Mouse (Mus musculus): ENCODE data around the gene Cabin1. TPM values are rescaled to one million over a fixed set of nuclear protein-coding genes. Genes with fewer than 3 reads are reported as not detected.
"Not testable (repeated sequence)": the region's sequence is repeated elsewhere in the genome, so short reads cannot be mapped to it uniquely, and the experiment has no call there.

Gene Cabin1
- polyA plus RNA-seq, 1 experiment from 2014 or later = 34.5 TPM

DNA sequence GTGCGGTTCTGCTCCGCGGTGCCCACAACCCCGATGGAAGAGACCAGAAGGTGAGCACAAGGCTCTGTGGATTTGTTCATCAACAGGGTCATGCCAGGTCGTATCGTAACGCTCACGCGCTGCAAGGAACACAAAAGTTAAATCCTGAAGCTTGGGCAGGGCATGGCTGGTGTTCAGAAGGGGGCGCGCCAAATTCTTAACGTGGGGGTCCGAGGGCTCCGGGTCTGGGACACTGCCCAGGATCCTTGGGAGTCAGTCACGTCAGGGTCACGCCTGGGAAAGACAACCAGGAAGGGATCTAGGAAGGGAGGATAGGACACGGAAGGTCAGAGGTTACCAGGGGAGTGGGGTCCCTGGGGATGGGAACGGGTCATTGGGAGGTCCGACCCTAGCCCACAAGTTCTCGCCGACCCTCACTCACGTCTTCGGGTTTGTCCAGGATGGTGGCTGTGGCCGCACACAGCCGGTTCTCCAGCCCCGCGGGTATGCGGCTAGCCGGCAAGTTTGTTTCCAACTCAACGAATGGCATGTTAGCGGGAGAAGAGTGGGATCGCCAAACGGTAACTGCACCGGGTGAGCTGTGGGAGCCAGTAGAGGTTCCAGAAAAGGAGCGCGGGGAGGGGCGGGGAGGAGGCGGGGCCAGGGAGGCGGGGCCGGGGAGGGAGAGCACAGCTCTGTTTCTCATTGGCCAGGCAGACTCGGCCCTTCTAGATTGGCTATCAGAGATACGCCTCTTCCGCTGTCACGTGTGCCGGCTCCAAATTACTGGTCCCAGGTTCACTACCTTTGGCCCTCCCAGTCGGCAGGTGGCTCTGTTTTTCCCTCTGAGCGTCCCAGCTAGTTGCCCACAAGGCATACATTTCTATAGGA, 8.9 kb upstream of the Cabin1 start, which contains the start of gene Ddt:
Gene Ddt (minus strand): TSS at position 620 of the 870 bp plus-strand sequence.
- WGBS = under 1% methylated on average over 46 of the region's 47 CpGs

DNA sequence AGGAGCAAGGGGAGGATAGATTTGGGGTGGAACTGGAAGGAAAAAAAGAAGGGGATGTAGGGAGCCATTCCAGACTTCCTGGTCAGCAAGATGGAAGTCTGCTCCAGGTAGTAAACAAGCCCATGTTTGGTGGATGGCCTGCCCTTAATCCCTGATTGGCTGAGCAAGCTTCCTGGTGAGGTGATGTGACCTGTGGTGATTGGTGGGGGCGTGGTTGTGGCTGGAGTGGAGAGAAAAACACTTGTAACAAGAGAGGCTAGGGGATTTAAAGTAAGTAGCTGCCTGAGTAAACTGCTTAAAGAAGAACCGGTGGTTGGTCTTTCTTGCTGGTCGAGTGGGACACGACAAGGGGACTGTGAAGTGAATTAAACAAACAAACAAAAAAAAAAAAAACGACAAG, 3.6 kb upstream of the Cabin1 start:
- peak; percentile 20 for DNase-seq (ENCODE audit: low spot score)
- H3K4me2 ChIP-seq (replicated peaks; ENCODE audit: low read depth, low read length); ATAC-seq; H3K4me3 ChIP-seq (ENCODE audit: low read depth, low read length); H3K27me3 ChIP-seq (replicated peaks; ENCODE audit: insufficient read depth, low read length); H3K9ac ChIP-seq (replicated peaks; ENCODE audit: low read depth); H3K36me3 ChIP-seq (ENCODE audit: insufficient read depth, low read length); H3K27ac ChIP-seq (ENCODE audit: low read length); H3K4me1 ChIP-seq (ENCODE audit: insufficient read depth, low read depth, low read length); H3K9me3 ChIP-seq (ENCODE audit: low read length): not testable (repeated sequence)
- 15% methylated on average over 5 of the region's 5 CpGs for WGBS

More for the DNA sequence above, 8.9 kb upstream of the Cabin1 start, which contains the start of gene Ddt:
- H3K9ac ChIP-seq (replicated peaks; ENCODE audit: low read depth) = peak within 1 kb of the TSS; percentile 41
- peak within 1 kb of the TSS; percentile 96 for H3K4me2 ChIP-seq (replicated peaks; ENCODE audit: low read depth, low read length)
- H3K36me3 ChIP-seq (ENCODE audit: insufficient read depth, low read length) = no peaks in the 10 kb centered on the region
- ATAC-seq (peak; percentile 98), DNase-seq (ENCODE audit: low spot score) (peak; percentile 98)
- peak within 1 kb of the TSS; percentile 58 for H3K4me3 ChIP-seq (ENCODE audit: low read depth, low read length)
- peaks cover 5% of the 10 kb centered on the region; the same call in 1 of the 2 replicates for H3K4me1 ChIP-seq (ENCODE audit: insufficient read depth, low read depth, low read length)
- 0 out of 2 replicates have a peak, but pooled peaks have one; percentile 3 for TF ChIP-seq EP300 (IDR thresholded peaks at IDR 0.05)
- peak; percentile 39; the same call in 1 of the 2 replicates for TF ChIP-seq CTCF (IDR thresholded peaks at IDR 0.05)
- no peaks in the 10 kb centered on the region for H3K27me3 ChIP-seq (replicated peaks; ENCODE audit: insufficient read depth, low read length)
- H3K27ac ChIP-seq (ENCODE audit: low read length) = peak within 1 kb of the TSS; percentile 44
- H3K9me3 ChIP-seq (ENCODE audit: low read length) = no peaks in the 10 kb centered on the region

DNA sequence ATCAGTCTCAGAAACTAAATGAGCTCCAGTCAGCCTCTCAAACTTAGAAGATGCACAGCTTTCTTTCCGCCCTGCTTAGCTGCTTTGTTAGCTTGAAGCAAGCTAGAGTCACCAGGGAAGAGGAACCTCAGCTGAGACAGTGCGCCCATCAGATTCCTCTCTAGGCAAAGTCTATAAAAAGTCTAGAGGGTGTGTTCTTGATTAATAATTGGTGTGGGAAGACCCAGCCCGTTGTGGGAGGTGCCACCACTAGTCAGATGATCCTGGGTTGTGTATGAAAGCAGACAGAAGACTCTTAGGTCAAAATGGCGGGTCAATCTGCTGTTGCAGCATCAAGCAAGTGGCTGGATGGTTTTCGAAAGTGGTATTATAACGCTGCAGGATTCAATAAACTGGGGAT, 2.7 kb upstream of the Cabin1 start:
- DNase-seq (ENCODE audit: low spot score) (no peak), ATAC-seq (no peak)
- WGBS = 80% methylated on average over 6 of the region's 6 CpGs
- no peaks in the 10 kb centered on the region for H3K9me3 ChIP-seq (ENCODE audit: low read length)
- H3K4me3 ChIP-seq (ENCODE audit: low read depth, low read length) = no peak overlapping the region
- no peaks in the 10 kb centered on the region for H3K36me3 ChIP-seq (ENCODE audit: insufficient read depth, low read length)
- no peak overlapping the region for H3K27ac ChIP-seq (ENCODE audit: low read length)
- no peak for TF ChIP-seq CTCF (IDR thresholded peaks at IDR 0.05)
- no peak for TF ChIP-seq EP300 (IDR thresholded peaks at IDR 0.05)
- no peak overlapping the region for H3K9ac ChIP-seq (replicated peaks; ENCODE audit: low read depth)
- peaks cover 5% of the 10 kb centered on the region; the same call in 1 of the 2 replicates for H3K4me1 ChIP-seq (ENCODE audit: insufficient read depth, low read depth, low read length)
- H3K27me3 ChIP-seq (replicated peaks; ENCODE audit: insufficient read depth, low read length) = no peaks in the 10 kb centered on the region
- H3K4me2 ChIP-seq (replicated peaks; ENCODE audit: low read depth, low read length) = no peak overlapping the region

DNA sequence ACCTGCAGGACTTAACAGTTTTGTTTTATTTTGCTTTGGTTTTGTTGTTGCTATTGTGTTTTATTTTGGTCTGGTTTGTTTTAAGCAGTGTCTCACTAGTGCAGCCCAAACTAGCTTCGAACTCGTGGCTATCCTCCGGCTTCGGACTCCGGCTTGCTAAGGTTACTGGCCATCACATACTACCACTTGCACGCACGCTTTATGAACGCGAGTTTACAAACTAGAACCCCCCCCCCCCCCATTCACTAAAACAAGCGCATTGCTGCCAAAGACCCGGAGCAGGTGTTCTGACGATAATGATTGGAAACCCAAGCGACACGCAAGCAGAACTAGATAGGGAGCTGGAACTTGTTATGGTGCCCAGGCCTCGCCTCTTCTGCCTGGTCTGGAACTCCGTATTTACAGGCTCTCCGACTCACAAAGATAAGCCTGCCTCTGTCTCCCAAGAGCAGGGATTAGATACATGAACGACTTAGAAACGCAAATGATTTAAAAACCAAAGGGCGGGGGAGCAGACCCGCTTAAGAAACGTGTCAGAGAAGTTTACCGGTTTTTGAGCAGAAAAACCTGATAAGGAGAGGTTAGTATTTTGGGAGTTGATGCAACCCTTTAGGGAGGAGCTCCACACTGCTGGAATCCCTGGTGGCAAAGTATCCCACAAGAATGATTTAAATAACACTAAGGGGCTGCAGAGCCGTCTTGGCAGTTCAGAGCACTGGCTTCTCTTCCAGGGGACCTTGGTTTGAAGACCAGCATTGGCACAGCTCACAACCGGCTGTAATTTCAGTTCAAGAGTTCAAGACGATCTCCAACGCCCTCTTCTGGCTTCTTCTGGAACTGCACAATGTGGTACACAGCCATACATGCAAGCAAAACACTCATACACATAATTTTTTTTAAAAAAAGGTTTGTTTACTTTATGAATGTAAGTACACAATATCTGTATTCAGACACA, 655 bp upstream of the Cabin1 start:
- TF ChIP-seq CTCF (IDR thresholded peaks at IDR 0.05) (peak; percentile 85), EP300 (IDR thresholded peaks at IDR 0.05) (no peak)
- WGBS = 1% methylated on average over 27 of the region's 27 CpGs
- Histone ChIP-seq H3K36me3 (ENCODE audit: insufficient read depth, low read length) (no peaks in the 10 kb centered on the region), H3K4me2 (replicated peaks; ENCODE audit: low read depth, low read length) (peak overlapping the region; percentile 87), H3K4me3 (ENCODE audit: low read depth, low read length) (peak overlapping the region; percentile 78), H3K27me3 (replicated peaks; ENCODE audit: insufficient read depth, low read length) (no peaks in the 10 kb centered on the region), H3K27ac (ENCODE audit: low read length) (peak overlapping the region; percentile 49), H3K9me3 (ENCODE audit: low read length) (no peaks in the 10 kb centered on the region), H3K4me1 (ENCODE audit: insufficient read depth, low read depth, low read length) (peaks cover 5% of the 10 kb centered on the region; the same call in 1 of the 2 replicates), H3K9ac (replicated peaks; ENCODE audit: low read depth) (peak overlapping the region; percentile 82; the same call in 1 of the 2 replicates)
- peak; percentile 20; the same call in 1 of the 2 replicates for ATAC-seq
- DNase-seq (ENCODE audit: low spot score) = peak; percentile 85

DNA sequence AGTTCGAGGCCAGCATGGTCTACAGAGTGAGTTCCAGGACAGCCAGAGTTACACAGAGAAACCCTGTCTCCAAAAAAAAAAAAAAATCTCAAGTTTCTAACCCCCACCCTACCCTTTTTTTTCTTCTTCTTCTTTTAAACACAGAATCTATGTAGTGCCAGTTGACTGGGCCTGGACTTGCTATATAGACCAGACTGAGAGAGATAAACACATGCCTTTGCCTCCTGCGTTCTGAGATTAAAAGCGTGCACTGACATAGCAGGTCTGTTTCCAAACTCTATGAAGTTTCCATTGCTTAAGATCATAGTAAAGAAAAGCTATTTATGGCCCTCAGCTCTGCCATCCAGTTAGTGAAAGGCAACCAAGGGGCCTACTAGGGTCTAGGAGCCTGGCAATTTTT, 1.7 kb downstream of the Cabin1 start:
- 87% methylated on average over 3 of the region's 3 CpGs for WGBS
- TF ChIP-seq CTCF (IDR thresholded peaks at IDR 0.05) (no peak), EP300 (IDR thresholded peaks at IDR 0.05) (no peak)
- H3K9ac ChIP-seq (replicated peaks; ENCODE audit: low read depth) = no peak overlapping the region
- no peak for DNase-seq (ENCODE audit: low spot score)
- no peaks in the 10 kb centered on the region for H3K27me3 ChIP-seq (replicated peaks; ENCODE audit: insufficient read depth, low read length)
- H3K9me3 ChIP-seq (ENCODE audit: low read length) = no peaks in the 10 kb centered on the region
- ATAC-seq = no peak
- H3K4me2 ChIP-seq (replicated peaks; ENCODE audit: low read depth, low read length) = no peak overlapping the region
- H3K27ac ChIP-seq (ENCODE audit: low read length) = no peak overlapping the region
- H3K36me3 ChIP-seq (ENCODE audit: insufficient read depth, low read length) = no peaks in the 10 kb centered on the region
- no peak overlapping the region for H3K4me3 ChIP-seq (ENCODE audit: low read depth, low read length)
- peaks cover 5% of the 10 kb centered on the region; the same call in 1 of the 2 replicates for H3K4me1 ChIP-seq (ENCODE audit: insufficient read depth, low read depth, low read length)

DNA sequence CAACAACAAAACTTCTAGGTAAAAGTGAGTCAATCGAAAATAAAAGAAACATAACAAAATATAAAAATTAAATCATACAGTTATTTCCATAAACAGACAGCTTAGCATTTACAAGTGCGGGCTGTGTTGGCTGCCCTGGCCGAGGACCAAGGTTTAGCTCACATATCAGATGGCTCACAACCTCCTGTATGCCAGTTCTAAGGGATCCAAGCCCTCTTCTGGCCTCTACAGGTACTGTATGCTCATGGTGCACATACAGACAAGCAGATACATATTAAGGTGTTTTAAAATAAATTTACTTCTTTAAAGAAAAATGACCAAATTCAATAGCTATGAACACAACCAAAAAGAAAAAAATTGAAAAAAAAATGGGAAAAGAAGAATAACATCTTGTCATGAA, 3.8 kb downstream of the Cabin1 start:
- no peaks in the 10 kb centered on the region for H3K27me3 ChIP-seq (replicated peaks; ENCODE audit: insufficient read depth, low read length)
- DNase-seq (ENCODE audit: low spot score) (no peak), ATAC-seq (no peak)
- no peak overlapping the region for H3K9ac ChIP-seq (replicated peaks; ENCODE audit: low read depth)
- no peaks in the 10 kb centered on the region for H3K9me3 ChIP-seq (ENCODE audit: low read length)
- TF ChIP-seq EP300 (IDR thresholded peaks at IDR 0.05) = no peak
- no peak; the same call in 1 of the 2 replicates for TF ChIP-seq CTCF (IDR thresholded peaks at IDR 0.05)
- 98% methylated on average over 3 of the region's 3 CpGs for WGBS
- no peaks in the 10 kb centered on the region for H3K36me3 ChIP-seq (ENCODE audit: insufficient read depth, low read length)
- H3K27ac ChIP-seq (ENCODE audit: low read length) = no peak overlapping the region
- H3K4me2 ChIP-seq (replicated peaks; ENCODE audit: low read depth, low read length) = no peak overlapping the region
- peaks cover 5% of the 10 kb centered on the region; the same call in 1 of the 2 replicates for H3K4me1 ChIP-seq (ENCODE audit: insufficient read depth, low read depth, low read length)
- no peak overlapping the region for H3K4me3 ChIP-seq (ENCODE audit: low read depth, low read length)
